Mouse (Mus musculus): ENCODE measurements at regions not wholly inside any gene's neighbourhood (a gene's known extent, or its start where the extent isn't known, plus 50 kb on each side); places are given as distances from the start of the nearest gene placed in this dataset.

GRCm38 (mm10) chr3:78412669-78413419 lies 873.5 kb downstream of the Rapgef2 start:
- intact Hi-C loops (cut with DNase I), result no loop called here
- DNase-seq (ENCODE audit: low spot score), result no peak

GRCm38 (mm10) chr3:78411395-78411794 lies 874.9 kb downstream of the Rapgef2 start:
- intact Hi-C loops (cut with DNase I), result no loop called here
- DNase-seq (ENCODE audit: low spot score), result no peak

- intact Hi-C loops (cut with DNase I), result no loop called here
- no peak for DNase-seq (ENCODE audit: low spot score)
Measured at GRCm38 (mm10) chr3:78409237-78409636, 877.1 kb downstream of the Rapgef2 start.

GRCm38 (mm10) chr3:78405760-78406467 lies 880.4 kb downstream of the Rapgef2 start:
- DNase-seq (ENCODE audit: low spot score), result no peak
- intact Hi-C loops (cut with DNase I), result no loop called here

GRCm38 (mm10) chr3:78358377-78358776 lies 927.9 kb downstream of the Rapgef2 start:
- intact Hi-C loops (cut with DNase I), result loop anchor here (5.0 kb wide), 1 partner anchor 559 kb away; no protein-coding TSS in a partner anchor
- DNase-seq (ENCODE audit: low spot score), result no peak

- intact Hi-C loops (cut with DNase I), result no loop called here
- no peak for DNase-seq (ENCODE audit: low spot score)
Measured at GRCm38 (mm10) chr3:78339891-78340290, 946.4 kb downstream of the Rapgef2 start.

GRCm38 (mm10) chr3:78311630-78312406 lies 974.5 kb downstream of the Rapgef2 start:
- no peak for DNase-seq (ENCODE audit: low spot score)
- intact Hi-C loops (cut with DNase I), result no loop called here

GRCm38 (mm10) chr3:78300506-78300905 lies 985.8 kb downstream of the Rapgef2 start:
- DNase-seq (ENCODE audit: low spot score), result no peak
- intact Hi-C loops (cut with DNase I), result no loop called here

GRCm38 (mm10) chr3:78291894-78292293 lies 994.4 kb downstream of the Rapgef2 start:
- no peak for DNase-seq (ENCODE audit: low spot score)
- intact Hi-C loops (cut with DNase I), result no loop called here

- intact Hi-C loops (cut with DNase I), result no loop called here
- DNase-seq (ENCODE audit: low spot score), result no peak
Measured at GRCm38 (mm10) chr3:78284071-78284470, 1002.2 kb downstream of the Rapgef2 start.

GRCm38 (mm10) chr3:78236920-78237319 lies 1049.4 kb downstream of the Rapgef2 start:
- intact Hi-C loops (cut with DNase I), result no loop called here

GRCm38 (mm10) chr3:78209729-78210128 lies 1076.6 kb downstream of the Rapgef2 start:
- intact Hi-C loops (cut with DNase I), result no loop called here
- no peak for DNase-seq (ENCODE audit: low spot score)

More at GRCm38 (mm10) chr3:78236920-78237319, 1049.4 kb downstream of the Rapgef2 start:
- DNase-seq (ENCODE audit: low spot score), result no peak

GRCm38 (mm10) chr3:78162601-78163000 lies 1123.7 kb downstream of the Rapgef2 start:
- no peak for DNase-seq (ENCODE audit: low spot score)
- intact Hi-C loops (cut with DNase I), result no loop called here

- intact Hi-C loops (cut with DNase I), result no loop called here
- DNase-seq (ENCODE audit: low spot score), result no peak
Measured at GRCm38 (mm10) chr3:78158450-78158849, 1127.9 kb downstream of the Rapgef2 start.

All from heart, postnatal 25 days (tissue).